Mouse (Mus musculus) cerebellum, adult 9-11 months (tissue): ENCODE data around the gene Heatr5b.

Experiments used
- DNase-seq: peaks from one replicate; pipeline ENCODE4 v3.0.0; 2022

The Heatr5b gene

DNA sequence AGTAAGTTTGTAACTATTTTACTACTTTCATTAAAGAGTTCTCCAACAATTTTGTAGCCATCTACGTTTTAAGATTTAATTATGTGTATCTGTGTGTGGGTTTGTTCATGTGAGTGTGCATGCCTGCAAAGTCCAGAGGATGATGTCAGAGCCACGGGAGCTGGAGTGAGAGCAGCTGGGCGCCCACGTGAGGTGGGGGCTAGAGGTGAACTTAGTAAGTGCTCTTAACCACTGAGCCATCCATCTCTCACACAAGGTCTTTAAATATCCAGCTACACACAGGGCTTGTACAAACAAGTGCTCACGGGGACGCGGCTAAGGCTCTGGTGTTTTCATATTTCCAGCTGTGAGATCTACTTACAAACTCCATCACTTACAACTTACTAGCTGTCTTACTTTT, 69.1 kb downstream of the Heatr5b start:
- DNase-seq: no peak

DNA sequence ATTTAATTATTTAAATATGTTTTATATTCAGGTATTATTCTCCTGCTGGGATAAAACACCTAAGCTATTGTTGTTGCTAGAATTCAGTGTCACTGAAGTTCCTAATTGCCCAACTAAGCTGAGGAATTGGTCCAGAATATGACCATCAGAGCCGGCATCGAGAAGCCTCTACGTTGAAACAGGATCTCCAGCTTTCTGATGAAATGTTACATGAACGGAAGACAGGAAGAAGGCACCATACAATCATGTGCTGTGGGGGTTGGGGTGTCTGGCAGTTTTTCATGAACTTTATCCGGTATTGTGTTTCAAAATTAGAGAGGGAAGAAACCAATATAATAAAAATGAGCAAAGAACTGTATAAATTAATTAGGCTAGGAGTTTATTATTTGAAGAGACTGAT, 71.9 kb downstream of the Heatr5b start:
- no peak for DNase-seq

- no peak for DNase-seq
Measured at GRCm38 (mm10) chr17:78752938-78753655, 82.1 kb downstream of the Heatr5b start.

DNA sequence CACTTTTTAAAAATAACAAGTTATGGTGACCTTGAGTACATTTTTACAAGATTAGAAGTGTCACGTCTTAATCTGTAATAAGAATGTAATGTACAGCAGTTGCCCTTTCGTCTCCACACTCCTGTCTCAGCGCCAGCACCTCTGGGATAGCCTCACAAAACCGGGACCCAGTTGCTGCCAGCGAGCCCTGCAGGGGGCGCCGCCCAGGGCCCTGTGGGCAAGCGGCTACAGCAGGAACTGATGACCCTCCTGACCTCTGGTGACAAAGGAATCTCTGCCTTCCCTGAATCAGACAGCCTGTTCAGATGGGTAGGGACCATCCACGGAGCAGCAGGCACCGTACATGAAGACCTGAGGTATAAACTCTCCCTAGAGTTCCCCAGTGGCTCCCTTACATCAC, 83.1 kb downstream of the Heatr5b start:
- DNase-seq: no peak

GRCm38 (mm10) chr17:78748440-78748839, 86.7 kb downstream of the Heatr5b start:
- DNase-seq: no peak

DNA sequence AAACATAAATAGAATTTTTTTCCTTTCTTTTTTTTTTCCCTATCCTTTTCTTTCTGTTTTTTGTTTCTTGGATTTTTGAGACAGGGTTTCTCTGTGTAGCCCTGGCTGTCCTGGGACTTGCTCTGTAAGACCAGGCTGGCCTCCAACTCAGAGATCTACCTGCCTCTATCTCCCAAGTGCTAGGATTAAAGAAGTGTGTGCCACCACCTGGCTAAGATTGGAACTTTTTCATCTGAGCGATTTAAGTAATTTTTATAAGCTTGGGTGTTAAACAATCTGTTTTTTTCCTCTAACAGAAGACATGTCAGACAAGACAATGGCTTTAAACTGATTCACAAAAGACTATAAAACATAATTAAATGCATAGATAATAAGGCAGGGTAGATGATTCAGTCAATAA, 96.7 kb downstream of the Heatr5b start:
- DNase-seq: no peak

- peak; percentile 29 for DNase-seq
Measured at GRCm38 (mm10) chr17:78737771-78738170, 97.4 kb downstream of the Heatr5b start.

- DNase-seq: no peak
Measured at GRCm38 (mm10) chr17:78737096-78737495, 98.1 kb downstream of the Heatr5b start, which contains the start of gene Strn. TSS of gene Strn (minus strand) at chr17:78737196.

DNA sequence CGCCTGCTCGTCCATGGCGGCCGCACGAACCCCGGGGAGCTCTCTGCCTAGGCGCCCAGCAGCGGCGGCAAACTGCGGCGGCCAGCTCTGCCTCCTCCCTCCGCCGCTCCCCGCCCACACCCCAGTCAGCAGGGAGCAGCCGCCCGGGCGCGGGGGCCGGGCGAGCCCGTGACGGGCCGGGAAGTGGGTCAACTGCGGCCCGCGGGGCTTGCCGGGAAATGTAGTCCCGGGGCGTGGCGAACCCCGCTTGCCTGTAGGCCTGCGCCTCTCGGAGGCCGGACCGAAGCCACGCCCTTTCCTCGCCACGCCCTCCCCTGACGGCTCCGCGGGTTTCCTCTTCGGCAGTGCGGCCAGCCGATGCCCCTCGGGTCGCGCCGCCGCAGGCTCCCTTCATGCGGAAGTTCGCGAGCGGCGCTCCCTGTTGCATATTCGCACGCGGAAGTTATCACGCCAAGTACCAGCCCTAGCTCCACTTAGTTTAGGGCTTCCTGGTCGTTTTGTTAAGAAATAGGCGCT, 98.6 kb downstream of the Heatr5b start:
- DNase-seq: peak; percentile 99

DNA sequence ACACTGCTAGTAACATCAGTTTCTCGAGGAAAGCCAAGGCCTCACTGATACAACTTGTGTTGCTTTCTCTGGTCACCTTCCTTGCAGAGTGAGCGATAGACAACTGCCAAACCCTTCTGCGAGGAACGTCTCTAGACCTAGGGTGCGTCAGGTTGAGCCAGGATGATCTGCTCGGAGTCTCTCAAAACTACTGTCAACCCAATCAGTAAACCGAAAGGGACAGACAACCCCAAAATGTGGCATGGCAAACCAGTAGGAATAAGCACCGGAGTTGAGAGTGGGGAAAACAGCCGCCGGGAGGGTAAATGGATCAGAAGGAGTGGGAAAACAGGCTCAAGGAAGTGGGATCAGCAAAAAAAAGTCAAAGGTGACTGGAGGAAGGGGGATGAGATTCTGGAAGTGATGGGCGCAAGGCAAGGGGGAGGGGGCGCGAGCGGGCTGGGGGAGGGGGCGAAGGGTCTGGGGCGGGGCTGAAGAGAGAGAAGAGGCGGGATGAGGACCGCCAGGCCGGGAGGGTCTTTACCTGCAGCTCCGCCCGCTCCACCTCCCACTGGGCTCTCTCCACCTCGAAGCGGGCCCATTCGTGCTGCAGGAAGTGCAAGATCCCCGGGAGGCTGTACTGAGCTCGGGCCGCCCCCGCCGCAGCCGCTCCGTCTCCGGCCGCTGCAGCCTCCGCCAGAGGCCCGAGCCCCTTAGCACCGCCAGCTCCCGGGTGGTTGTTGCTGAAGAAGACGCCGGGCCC, 99.3 kb downstream of the Heatr5b start:
- peak; percentile 65 for DNase-seq

GRCm38 (mm10) chr17:78734806-78735205, 100.4 kb downstream of the Heatr5b start:
- DNase-seq: no peak

DNA sequence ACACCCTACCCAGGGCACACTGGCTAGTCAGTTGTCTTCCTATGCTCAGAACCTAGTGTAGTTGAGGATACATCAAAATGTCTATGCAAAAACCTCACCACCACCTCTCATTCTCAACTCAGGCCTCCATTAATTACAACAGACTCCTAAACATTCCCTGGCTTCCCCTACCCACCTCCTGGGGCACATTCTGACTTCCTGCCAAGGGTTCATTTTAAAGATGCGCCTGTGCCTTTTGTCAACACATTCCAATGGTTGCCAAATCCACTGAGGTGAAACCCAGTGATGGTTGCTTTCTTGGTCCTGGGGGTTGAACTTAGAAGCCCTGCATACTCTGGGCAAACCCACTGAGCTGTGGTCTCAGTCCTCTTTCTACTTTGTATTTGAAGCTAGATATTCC, 103.1 kb downstream of the Heatr5b start:
- no peak for DNase-seq

DNA sequence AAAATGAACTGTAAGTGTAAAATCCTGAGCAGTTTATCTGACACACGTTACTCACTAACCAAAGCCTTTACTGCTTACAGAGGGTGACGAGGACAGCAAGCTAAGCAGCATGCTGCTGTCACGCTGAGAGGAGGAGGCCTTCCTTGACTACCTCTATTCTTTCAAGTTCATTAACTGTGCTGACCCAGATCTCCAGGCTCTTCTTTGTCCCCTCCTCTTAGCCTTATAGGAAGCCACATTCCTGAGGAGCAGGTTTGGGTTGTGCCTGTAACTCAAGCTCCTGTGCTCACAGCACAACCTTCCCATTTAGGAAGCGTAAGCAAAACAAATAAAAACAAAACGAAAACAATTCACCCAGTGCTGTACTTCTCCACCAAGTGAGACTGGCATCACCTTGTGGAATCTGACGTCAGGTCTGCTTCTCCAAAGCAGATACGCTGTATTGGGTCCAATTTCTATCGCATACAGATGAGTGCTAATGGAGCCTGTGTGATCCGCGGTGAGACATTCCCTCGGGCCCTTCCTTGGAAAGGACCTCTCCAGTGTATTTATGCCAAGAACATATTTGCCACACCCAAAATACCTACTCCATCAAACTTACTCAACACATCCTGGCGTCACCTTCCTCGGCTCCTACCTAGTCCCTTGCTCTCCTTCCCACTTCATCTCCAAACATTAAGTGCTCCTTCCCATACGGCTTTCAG, 108.3 kb downstream of the Heatr5b start:
- no peak for DNase-seq

DNA sequence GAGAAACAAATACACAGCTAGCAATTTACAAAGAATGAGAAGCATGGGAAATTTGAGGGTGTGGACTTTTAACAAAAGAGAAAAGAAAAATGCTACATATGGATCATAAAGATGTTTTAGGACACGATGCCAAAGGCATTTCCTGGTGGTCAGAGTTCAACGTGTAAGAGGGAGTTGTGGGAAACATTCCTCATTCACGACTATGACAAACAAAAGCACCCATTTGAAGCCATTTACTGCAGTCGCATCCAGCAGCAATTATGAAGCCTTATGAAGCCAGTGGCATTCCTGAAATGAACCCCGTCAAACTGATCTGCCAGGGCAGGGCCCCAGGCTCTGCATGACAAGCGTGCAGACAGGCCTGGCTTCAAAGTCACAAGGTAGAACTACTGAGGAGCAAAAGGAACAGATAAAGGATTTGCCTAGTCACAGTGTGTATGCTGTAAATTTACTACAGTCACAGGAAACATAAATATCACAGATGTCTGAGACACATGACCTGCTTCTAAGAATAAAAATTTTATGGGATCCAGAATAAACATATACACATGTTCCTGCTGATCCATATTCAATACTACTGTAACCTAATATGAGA, 110.6 kb downstream of the Heatr5b start:
- DNase-seq: no peak

DNA sequence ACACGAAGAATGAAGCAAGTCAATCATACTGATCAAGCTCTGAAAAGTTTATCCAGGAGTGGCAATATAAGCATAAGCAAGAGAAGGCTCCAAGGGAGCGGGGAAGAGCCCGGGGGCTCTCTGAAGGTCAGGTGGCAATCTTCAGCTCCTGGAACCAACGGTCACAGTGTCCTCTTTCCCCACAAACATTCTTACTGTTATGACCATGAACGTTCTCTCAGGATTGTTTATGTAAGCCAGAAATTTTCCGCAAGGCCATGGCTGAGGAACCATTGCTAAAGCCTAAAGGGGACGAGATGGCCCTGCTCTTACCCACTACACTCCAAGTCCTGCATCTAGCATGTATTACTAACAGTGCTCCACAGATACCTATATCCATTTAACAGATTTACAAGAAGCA, 113.5 kb downstream of the Heatr5b start:
- DNase-seq: no peak

DNA sequence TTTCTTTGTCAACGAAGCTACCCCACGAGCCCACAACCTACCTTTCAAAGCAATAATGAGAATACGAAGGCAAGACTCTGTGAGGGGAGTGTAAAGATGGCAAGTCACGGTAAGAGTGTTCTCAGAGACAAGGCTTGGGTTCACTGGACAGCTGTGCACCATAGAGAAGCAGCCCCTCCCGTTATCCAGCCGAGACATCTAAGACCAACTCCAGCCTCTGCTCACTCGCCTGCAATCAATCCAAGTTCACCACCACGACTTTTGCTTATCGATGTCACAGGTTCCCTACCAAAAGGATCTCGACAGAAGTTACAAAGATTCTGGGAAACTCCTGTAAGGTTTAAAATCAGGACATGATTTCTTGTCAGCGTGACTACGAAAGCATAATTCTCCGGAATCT, 116.1 kb downstream of the Heatr5b start:
- DNase-seq: no peak

GRCm38 (mm10) chr17:78710258-78710657, 124.9 kb downstream of the Heatr5b start:
- no peak for DNase-seq

DNA sequence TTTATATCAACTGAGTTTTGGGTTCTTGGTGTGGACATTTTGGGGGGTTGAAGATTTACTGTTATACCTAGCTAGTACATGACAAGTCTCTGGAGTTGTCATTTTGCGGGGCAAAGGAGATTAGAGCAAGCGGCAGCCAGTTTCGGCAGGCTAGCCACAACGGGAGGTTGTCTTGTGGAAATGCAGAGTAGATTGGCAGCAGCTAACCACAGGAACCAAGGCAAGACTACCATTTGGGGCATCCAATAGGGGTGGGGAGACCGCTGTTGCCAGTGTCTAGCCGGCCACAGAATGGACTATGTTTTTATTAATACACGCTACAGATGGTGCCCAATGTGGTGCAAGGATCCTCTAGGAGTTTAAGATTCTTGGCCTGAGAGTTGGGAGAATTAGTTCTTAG, 126.7 kb downstream of the Heatr5b start:
- DNase-seq: no peak

DNA sequence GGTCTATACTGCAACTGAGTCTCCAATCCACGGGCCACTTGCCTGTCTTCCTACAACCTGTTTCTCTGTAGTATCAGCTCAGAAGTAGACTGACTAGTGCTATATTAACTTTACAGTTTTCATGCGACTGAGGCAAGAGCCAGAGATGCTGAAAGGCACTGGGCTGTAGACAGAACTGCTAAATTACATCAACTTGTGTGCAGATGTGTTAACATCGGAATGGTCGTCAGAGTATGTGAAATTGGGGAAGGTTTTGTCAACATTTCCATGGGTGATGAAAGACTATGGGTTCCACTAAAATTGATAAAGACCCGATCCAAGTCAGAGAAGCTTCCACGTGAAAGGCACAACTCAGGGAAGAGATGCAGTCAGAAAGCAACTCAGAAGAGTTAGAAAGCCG, 132.2 kb downstream of the Heatr5b start:
- DNase-seq: no peak
